Mouse (Mus musculus): ENCODE data around the gene Dlg1.

DNA sequence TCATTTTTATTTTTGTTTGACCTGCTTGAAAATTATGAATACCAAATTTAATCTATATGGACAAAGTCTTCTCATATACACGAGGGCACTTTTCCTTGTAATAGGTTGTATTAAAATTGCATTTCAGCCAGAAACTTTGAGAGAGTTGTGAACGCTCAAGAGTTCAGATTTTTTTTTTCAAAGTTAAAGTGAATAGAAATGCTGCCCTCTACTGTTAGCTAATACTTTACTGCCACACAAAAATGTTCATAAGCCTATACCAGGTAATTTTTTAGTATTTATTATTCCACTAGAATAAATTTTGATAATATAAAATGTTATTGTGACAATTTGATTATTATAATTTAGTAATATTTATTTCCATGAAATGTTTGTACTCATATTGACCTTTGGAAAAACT lies 42.0 kb downstream of the Dlg1 start:
- TF ChIP-seq GATA1 (IDR thresholded peaks at IDR 0.05; ENCODE audit: low read length) (no peak), TAL1 (IDR thresholded peaks at IDR 0.05; ENCODE audit: low read length) (no peak)

All from erythroblast, embryonic 14.5 days (primary cell).